Mouse (Mus musculus) brown adipose tissue, adult 24 weeks (tissue): ENCODE data around the gene Rps18. TPM values are rescaled to one million over a fixed set of nuclear protein-coding genes. Genes with fewer than 3 reads are reported as not detected.

Source experiments
- H3K27ac ChIP-seq: fragments of 200-500 bp; replicated peaks from 2 replicates; pipeline ENCODE4 v1.5.1; 2012; ENCODE audit warnings: low read depth, mild to moderate bottlenecking, low read length
- H3K4me1 ChIP-seq: fragments of 200-500 bp; 2 replicates; pipeline ENCODE4 v1.6.1; 2012; ENCODE audit warnings: low read length, mixed read lengths; ENCODE audit not compliant: control insufficient read depth, insufficient read depth, insufficient read length
- H3K4me3 ChIP-seq: fragments of 200-500 bp; 2 replicates; pipeline ENCODE4 v1.5.1; 2012; ENCODE audit warnings: low read depth, mild to moderate bottlenecking, low read length, moderate library complexity; ENCODE audit not compliant: insufficient read depth
- polyA plus RNA-seq: library from polyadenylated mRNA; stranded (reverse); fragments of >200 nt; gene quantifications from 2 replicates; pipeline ENCODE4 v1.2.4, GENCODE M21; 2012; ENCODE audit not compliant: missing spikeins, insufficient read depth, insufficient read length

Gene Rps18
- polyA plus RNA-seq, 1 experiment: 635 TPM

GRCm38 (mm10) chr17:33940981-33941380 lies 14.8 kb downstream of the Rps18 start:
- H3K4me1 ChIP-seq: peaks cover 7% of the 10 kb centered on the region
- peak overlapping the region; percentile 97 for H3K4me3 ChIP-seq
- H3K27ac ChIP-seq: no peak overlapping the region

- Histone ChIP-seq H3K4me1 (peaks cover 7% of the 10 kb centered on the region), H3K4me3 (peak within 1 kb of the TSS; percentile 97), H3K27ac (peak within 1 kb of the TSS; percentile 96)
These were observed 15.5 kb downstream of the Rps18 start, which contains the start of the genes Pfdn6 and Wdr46 for GRCm38 (mm10) chr17:33940206-33940805. Gene Pfdn6 (minus strand): TSS chr17:33940343. Gene Wdr46 (plus strand): TSS chr17:33940660.

GRCm38 (mm10) chr17:33938783-33939182 lies 17.0 kb downstream of the Rps18 start:
- Histone ChIP-seq H3K4me1 (peaks cover 7% of the 10 kb centered on the region), H3K27ac (no peak overlapping the region), H3K4me3 (peak overlapping the region; percentile 97; the same call in 1 of the 2 replicates)

- H3K27ac ChIP-seq: no peak overlapping the region
- H3K4me1 ChIP-seq: peaks cover 11% of the 10 kb centered on the region
- H3K4me3 ChIP-seq: no peak overlapping the region
These were observed 18.8 kb downstream of the Rps18 start for GRCm38 (mm10) chr17:33936993-33937392.

GRCm38 (mm10) chr17:33935422-33936055 lies 20.3 kb downstream of the Rps18 start:
- no peak overlapping the region for H3K27ac ChIP-seq

GRCm38 (mm10) chr17:33932970-33933369 lies 22.8 kb downstream of the Rps18 start:
- H3K27ac ChIP-seq: peak overlapping the region; percentile 62
- peak overlapping the region; percentile 31 for H3K4me3 ChIP-seq
- peaks cover 3% of the 10 kb centered on the region; the same call in 1 of the 2 replicates for H3K4me1 ChIP-seq

More at GRCm38 (mm10) chr17:33935422-33936055, 20.3 kb downstream of the Rps18 start:
- peaks cover 8% of the 10 kb centered on the region; the same call in 1 of the 2 replicates for H3K4me1 ChIP-seq
- H3K4me3 ChIP-seq: no peak overlapping the region

- 0 out of 2 replicates have a peak overlapping the region, but pooled peaks have one; percentile 11 for H3K4me3 ChIP-seq
- peaks cover 3% of the 10 kb centered on the region; the same call in 1 of the 2 replicates for H3K4me1 ChIP-seq
- peak overlapping the region; percentile 62 for H3K27ac ChIP-seq
These were observed 23.4 kb downstream of the Rps18 start for GRCm38 (mm10) chr17:33932448-33932847.

GRCm38 (mm10) chr17:33931947-33932346 lies 23.9 kb downstream of the Rps18 start:
- H3K27ac ChIP-seq: peak overlapping the region; percentile 62; the same call in 1 of the 2 replicates
- H3K4me3 ChIP-seq: 0 out of 2 replicates have a peak overlapping the region, but pooled peaks have one; percentile 3
- peaks cover 3% of the 10 kb centered on the region; the same call in 1 of the 2 replicates for H3K4me1 ChIP-seq

- peak overlapping the region; percentile 36 for H3K27ac ChIP-seq
- H3K4me1 ChIP-seq: peaks cover 3% of the 10 kb centered on the region; the same call in 1 of the 2 replicates
- H3K4me3 ChIP-seq: peak overlapping the region; percentile 90
These were observed 24.5 kb downstream of the Rps18 start for GRCm38 (mm10) chr17:33931159-33931866.

- Histone ChIP-seq H3K27ac (peak overlapping the region; percentile 89), H3K4me1 (peaks cover 3% of the 10 kb centered on the region; the same call in 1 of the 2 replicates), H3K4me3 (peak overlapping the region; percentile 90)
These were observed 25.3 kb downstream of the Rps18 start for GRCm38 (mm10) chr17:33930280-33931158.

- Histone ChIP-seq H3K27ac (peak within 1 kb of the TSS; percentile 92), H3K4me1 (peaks cover 3% of the 10 kb centered on the region; the same call in 1 of the 2 replicates), H3K4me3 (peak within 1 kb of the TSS; percentile 90)
These were observed 26.2 kb downstream of the Rps18 start, which contains the start of gene Rgl2 for GRCm38 (mm10) chr17:33929371-33930279. Gene Rgl2 (plus strand): TSS chr17:33929543.

GRCm38 (mm10) chr17:33928251-33928947 lies 27.4 kb downstream of the Rps18 start:
- peak overlapping the region; percentile 90 for H3K4me3 ChIP-seq
- H3K4me1 ChIP-seq: peaks cover 3% of the 10 kb centered on the region; the same call in 1 of the 2 replicates
- H3K27ac ChIP-seq: no peak overlapping the region
